Mouse (Mus musculus) neutrophil, adult 5-6 weeks (primary cell): ENCODE data around the gene Rab31. TPM values are rescaled to one million over a fixed set of nuclear protein-coding genes. Genes with fewer than 3 reads are reported as not detected.
"Not testable (repeated sequence)": the region's sequence is repeated elsewhere in the genome, so short reads cannot be mapped to it uniquely, and the experiment has no call there.

Experiments used
- ATAC-seq: fragments of 151-379, 151-347 bp; 2 replicates; pipeline ENCODE4 v1.8.0; 2017; ENCODE audit warnings: mild to moderate bottlenecking, moderate TSS enrichment; ENCODE audit not compliant: insufficient number of reproducible peaks, poor library complexity, low FRiP score, severe bottlenecking; ENCODE audit errors: extremely low read depth
- total RNA-seq: library from RNA; stranded (forward); fragments of 200-1000 nt; gene quantifications from 2 replicates; pipeline ENCODE4 v1.2.3, GENCODE M21; 2017

Rab31 gene
- total RNA-seq, 1 experiment from 2014 or later, result 90.1 TPM

GRCm38 (mm10) chr17:65649175-65649493 lies 123.4 kb downstream of the Rab31 start:
- no peak for ATAC-seq

- no peak for ATAC-seq
Observed at GRCm38 (mm10) chr17:65648371-65649174, 124.0 kb downstream of the Rab31 start.

GRCm38 (mm10) chr17:65647961-65648360 lies 124.6 kb downstream of the Rab31 start:
- ATAC-seq, result no peak

- no peak for ATAC-seq
Observed at GRCm38 (mm10) chr17:65647226-65647625, 125.3 kb downstream of the Rab31 start.

- ATAC-seq, result no peak
Observed at GRCm38 (mm10) chr17:65643579-65643978, 129.0 kb downstream of the Rab31 start.

- no peak for ATAC-seq
Observed at GRCm38 (mm10) chr17:65643051-65643521, 129.5 kb downstream of the Rab31 start.

GRCm38 (mm10) chr17:65642578-65642991 lies 130.0 kb downstream of the Rab31 start:
- ATAC-seq, result no peak

GRCm38 (mm10) chr17:65641734-65642218 lies 130.8 kb downstream of the Rab31 start, which contains the start of gene Txndc2:
Txndc2 (minus strand) TSS chr17:65642168.
- no peak for ATAC-seq

- ATAC-seq, result no peak
Observed at GRCm38 (mm10) chr17:65639144-65639543, 133.4 kb downstream of the Rab31 start.

- ATAC-seq, result no peak
Observed at GRCm38 (mm10) chr17:65635715-65636360, 136.7 kb downstream of the Rab31 start.

GRCm38 (mm10) chr17:65629943-65630342 lies 142.6 kb downstream of the Rab31 start:
- ATAC-seq, result no peak

- not testable (repeated sequence) for ATAC-seq
Observed at GRCm38 (mm10) chr17:65628823-65629532, 143.6 kb downstream of the Rab31 start.

- ATAC-seq, result no peak
Observed at GRCm38 (mm10) chr17:65626301-65626700, 146.3 kb downstream of the Rab31 start.

- ATAC-seq, result no peak
Observed at GRCm38 (mm10) chr17:65625563-65625962, 147.0 kb downstream of the Rab31 start.

GRCm38 (mm10) chr17:65623130-65623529 lies 149.4 kb downstream of the Rab31 start:
- ATAC-seq, result no peak

GRCm38 (mm10) chr17:65618431-65618830 lies 154.1 kb downstream of the Rab31 start:
- ATAC-seq, result no peak

GRCm38 (mm10) chr17:65615678-65616077 lies 156.9 kb downstream of the Rab31 start:
- no peak for ATAC-seq

GRCm38 (mm10) chr17:65614431-65614830 lies 158.1 kb downstream of the Rab31 start:
- ATAC-seq, result no peak
